Mouse (Mus musculus) thymus, adult 2 months (tissue): ENCODE data around the gene Itsn2.

Source experiments
- CTCF ChIP-seq: fragments of 200-500 bp; IDR thresholded peaks from 2 replicates; pipeline ENCODE4 v1.5.1; 2012; ENCODE audit warnings: mild to moderate bottlenecking, control low read depth, low read length, moderate library complexity, borderline replicate concordance; ENCODE audit not compliant: control insufficient read depth, poor library complexity, insufficient read depth; ENCODE audit errors: extremely low read depth
- POLR2A ChIP-seq: fragments of 200-500 bp; IDR thresholded peaks from 2 replicates; pipeline ENCODE4 v1.6.1; 2012; ENCODE audit warnings: mild to moderate bottlenecking, low read length, control low read depth, moderate library complexity; ENCODE audit not compliant: control insufficient read depth, poor library complexity, insufficient read depth; ENCODE audit errors: extremely low read depth

DNA sequence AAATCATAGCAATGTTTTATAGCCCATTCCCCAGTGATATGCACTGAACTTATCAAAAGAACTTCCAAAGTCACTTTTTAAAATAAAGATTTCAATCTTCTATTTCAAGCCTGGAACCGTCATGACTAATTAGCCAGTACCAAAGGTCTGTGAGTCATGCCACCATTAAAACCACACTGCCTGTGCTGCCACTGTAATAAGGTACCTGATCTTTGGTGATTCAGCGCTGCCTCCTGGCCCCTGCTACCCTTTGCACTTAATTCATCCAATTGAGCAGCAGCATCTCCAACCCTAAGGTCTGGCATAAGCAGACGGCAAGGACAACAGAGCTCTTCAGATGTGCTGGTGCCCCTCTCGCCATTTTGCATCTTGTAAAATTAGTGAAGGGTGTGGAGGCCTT lies 18.4 kb upstream of the Itsn2 start:
- TF ChIP-seq CTCF = no peak
- no peak for TF ChIP-seq POLR2A
